Mouse (Mus musculus) layer of hippocampus, adult 9-10 months (tissue): ENCODE measurements around the gene Cdc25a.

ENCODE experiments used
- DNase-seq: peaks from one replicate; pipeline ENCODE4 v3.0.0; 2022; ENCODE audit warnings: low spot score

Gene Cdc25a

DNA sequence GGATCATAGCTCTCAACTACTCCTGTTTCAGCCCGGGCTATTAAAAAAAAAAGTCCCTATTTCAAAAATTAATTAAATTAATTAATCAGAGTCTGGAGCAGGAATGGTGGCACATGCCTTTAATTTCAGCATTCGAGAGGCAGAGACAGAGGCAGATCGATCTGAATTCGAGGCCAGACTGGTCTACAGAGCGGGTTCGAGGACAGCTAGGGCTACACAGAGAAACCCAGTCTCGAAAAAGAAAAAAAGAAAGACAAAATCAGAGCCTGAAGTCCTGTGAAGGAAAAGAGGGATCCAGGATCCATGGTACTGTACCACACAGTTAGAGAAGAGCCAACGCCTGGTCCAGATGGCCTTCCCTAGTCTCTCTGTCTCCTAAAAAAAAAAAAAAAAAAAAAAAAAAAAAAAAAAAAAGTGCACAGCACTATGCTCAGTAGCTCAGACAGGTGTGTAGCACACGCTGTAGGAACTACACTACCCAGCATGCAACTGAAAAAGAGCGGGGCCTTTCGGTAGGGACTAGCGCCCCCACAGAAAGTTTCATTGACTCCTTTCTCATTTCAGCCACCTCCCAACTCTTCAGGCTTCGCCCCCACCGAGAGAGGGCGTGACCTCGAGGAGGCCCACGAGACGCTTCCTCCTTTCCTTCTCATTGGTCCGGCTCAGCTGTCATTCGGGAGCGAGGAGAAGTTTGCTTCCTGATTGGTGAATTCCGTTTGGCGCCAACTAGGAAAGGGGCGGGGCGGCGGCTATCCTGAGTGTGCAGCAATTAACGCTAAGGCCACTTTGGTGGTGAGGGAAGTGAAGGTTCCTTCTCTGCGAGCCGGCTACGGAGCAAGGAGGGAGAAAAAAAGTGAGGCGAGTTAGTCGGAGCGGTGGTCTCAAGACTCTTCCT is at the start of gene Cdc25a:
Gene Cdc25a (plus strand): TSS at position 783 of the 895 bp plus-strand sequence.
- DNase-seq, result peak; percentile 95

DNA sequence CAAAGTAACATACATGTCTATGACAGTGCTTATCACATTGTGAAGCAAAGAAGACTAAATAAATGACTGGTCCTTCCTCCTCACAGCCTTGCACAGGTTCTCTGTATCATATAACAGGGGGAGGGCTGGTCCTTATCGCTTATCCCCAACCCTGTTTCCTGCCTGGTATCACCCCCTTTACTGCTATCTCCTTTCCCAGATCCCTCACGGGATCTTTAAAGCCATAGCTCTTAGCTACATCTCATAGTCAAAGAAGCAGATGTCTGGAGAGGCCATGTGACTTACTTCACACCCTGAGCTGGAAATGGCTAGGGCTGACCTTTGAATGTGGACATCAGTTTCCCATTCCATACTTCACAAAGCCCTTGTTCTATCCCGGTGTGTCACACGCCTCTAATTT is 49.6 kb upstream of the Cdc25a start:
- DNase-seq, result no peak

DNA sequence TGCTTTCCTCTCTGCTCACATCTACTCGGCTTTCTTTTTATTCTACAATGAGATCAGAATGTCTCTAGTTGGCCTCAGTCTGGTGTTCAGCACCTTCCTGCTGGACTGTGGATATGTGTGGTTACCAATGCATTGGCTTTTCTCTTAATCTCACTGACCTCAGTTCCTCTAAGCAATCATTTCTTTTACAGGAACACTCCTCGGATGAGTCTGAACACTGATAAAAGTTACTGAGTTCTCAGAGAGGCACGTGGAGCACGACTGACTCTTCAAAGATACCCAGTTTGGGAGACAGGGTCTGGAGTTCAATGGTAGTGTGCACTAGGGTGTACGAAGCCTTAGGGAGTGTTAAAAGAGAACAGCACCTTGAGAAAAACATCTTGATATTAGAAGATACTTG is 49.2 kb upstream of the Cdc25a start:
- no peak for DNase-seq

DNA sequence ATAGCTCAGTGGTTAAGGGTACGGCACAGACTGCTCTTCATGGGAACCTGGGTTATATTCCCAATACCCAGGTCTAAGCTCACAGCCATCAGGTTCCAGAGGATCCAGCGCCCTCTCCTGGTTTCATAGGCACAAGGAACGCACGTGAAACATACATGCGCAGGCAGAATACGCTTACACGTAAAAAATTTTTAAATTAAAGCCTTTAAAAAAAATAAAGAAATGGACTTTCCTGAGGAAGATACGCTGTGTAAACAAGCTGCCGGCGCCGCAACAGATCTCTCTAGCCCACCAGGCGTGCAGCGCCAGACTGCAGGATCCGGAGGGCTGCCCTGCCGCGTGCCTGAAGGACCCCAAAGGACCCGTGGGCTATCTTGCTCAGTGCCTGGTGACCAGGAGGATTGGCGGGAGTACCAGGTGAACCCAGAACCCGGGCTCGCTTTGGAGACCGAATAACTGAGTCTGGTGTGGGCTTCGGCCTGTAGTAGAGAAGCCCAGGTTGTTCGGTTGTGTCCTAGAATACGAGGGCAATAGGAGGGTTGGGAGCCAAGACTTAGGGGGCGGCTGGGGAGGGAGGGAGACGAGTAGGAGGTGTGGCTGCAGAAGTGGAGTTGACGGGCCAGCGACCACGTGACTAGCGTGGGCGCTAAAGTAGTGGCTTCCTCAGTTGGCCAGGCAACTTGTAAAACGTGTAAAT is 42.8 kb upstream of the Cdc25a start, which contains the start of gene Nme6:
Gene Nme6 (plus strand): TSS at position 359 of the 697 bp plus-strand sequence.
- DNase-seq, result peak; percentile 52

DNA sequence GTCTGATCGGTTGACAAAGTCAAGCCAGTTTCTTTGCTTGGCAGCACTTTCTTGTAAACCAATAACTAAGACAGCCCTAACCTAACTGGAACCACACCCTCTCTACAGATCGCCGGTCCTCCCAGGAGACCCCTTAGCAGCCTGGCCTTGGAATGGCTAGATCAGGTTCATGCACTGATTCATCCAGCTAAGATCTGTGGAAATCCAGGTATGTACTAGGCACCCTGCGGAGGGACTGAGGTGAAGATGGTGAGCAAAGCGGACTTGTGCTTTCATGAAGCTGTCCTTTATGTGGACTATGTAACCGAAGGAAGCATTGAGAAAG is 42.3 kb upstream of the Cdc25a start:
- no peak for DNase-seq

DNA sequence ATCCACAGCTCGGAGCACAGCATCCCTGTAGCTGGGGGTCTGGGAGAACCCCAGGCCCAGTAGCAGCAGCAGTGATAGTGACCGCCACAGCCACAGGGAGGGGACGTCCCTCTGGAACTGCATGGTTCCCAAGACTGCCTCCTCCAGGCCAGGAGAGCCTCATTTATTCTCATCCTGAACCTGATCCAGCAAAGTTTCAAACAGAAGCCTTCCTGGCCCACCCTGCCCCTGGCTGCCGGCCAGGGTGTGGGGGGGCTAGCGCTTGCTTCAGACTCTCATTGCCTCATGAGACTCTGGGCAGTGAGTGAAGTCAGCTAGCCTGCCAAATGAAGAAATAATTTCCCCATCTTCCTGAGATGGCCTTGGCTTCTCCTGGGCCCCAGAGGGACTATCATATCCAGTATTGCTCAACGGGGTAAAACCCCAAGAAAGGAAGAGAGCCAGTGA is 26.0 kb upstream of the Cdc25a start, which contains the start of gene Camp:
Gene Camp (minus strand): TSS at position 306 of the 447 bp plus-strand sequence.
- no peak for DNase-seq

DNA sequence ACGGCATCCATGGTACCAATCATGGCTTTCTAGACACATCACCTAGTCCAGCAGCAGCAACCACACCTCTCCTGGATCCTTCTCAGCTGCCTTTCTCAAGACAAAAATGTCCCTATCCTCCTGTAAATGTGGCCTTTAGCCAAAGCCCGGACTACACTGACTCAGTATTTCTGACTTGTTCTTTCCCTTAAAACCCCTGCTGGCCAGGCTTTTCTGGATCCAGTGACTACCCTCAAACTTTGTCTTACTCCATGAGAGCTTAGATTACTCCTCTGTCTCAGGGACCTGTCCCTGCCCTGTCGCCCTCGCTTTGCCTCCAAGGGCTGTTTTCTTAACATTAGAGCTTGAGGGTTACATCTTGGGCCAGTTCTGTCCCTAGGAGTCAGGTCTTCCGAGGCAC is 25.3 kb upstream of the Cdc25a start:
- no peak for DNase-seq

DNA sequence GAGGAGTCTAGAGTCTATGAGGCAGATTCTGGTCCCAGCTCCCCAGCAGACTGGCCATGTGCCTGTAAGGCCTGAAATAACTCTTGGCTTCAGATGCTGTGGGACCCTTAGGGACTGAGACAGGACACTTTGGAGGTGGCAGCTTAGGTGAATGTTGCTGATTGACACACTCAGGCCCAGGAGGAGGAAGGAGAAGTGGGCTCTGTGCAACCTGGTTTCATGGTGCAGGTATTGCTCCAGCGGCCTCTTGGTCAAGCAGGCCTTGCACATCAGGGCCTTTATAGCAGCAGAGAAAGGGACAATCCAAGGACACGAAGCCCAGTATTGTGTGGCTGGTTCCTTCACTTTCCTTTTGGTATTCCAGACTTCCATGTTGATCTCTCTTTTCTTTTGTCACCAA is 21.0 kb upstream of the Cdc25a start:
- DNase-seq, result no peak

DNA sequence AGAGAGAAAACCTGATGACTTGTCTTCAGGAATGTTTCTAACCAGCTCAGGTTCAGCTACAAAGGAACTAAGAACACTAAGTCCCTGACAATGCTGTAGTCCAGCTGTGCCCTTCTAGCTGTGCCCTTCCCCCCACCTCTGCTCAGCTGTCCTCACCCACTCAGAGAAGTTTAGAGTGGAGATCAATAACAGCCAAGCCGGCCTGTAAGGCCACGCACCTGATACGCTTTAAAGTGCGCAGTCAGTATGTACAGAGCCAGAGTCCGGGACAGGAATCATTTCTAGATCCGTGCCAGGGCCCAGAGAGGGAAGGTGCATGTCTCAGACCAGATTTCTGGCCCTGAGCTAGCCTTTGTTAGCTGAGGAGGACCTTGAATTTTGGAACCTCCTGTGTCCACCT is 19.4 kb upstream of the Cdc25a start:
- DNase-seq, result no peak

DNA sequence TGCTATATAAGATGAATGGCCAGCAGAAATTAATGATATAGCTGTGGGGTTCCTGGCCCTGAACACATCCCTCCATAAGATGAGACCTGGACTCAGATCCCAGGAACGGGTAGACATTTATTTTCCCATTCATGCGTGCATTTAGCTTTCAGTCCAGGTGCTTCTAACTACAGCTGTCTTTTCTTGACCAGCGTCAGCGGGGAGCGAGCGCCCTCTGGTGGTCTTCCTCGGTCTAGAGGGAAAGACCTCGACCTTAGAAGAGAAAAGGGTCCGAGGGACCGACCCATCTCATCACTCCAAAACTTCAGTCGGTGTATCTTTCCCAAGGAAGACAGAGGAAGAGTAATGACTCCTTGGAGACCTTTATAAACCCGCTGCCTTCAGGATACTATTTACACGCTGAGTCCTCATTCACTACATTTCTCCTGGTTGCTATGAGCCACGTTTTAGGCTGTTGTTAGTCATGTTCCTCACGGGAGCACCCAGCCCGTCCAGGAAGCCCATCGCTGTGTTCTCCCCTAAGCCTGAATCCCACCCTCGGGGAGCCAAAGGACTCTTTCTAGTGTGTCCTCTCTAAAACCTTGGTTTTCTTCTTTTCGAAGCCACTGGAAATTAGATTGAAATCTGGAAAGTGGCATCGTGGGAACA is 12.9 kb upstream of the Cdc25a start:
- DNase-seq, result peak; percentile 46

DNA sequence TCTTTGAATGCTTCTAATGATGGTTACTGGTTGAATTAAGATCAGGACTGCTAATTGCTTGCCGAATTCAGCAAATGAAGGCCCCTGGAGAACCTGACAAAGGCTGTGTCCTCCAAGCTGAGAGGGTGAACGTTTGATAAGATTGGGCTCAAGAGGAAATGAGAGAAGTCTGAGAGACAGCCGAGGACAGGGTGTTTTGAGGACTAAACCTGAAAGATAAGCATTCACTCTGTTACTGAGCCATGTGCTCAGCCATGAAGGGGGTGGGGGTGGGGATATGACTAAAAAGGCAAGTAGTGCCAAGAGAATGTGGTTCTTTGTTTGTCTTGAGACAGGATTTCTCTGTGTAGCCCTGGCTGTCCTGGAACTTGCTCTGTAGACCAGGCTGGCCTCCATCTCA is 12.3 kb upstream of the Cdc25a start:
- no peak for DNase-seq

DNA sequence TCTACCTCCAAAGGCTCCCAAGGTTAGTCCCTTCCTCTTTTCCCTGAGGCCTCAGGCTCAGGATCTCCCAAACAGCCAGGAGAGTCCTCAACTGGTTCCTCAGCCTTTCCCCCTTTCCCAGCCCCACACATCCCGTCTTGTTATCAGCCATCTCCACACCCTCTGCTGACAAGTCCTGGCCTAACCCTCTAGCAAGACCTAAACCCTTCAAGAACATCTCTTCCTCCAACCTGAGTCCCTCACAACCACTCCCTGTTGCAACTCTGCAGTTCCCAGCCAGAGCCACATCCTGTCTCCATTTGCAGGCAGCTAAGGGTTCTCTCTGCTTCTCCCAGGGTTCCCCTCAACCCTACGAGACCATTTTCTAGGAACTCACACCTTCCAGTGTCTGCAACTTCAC is 9.2 kb upstream of the Cdc25a start:
- no peak for DNase-seq

DNA sequence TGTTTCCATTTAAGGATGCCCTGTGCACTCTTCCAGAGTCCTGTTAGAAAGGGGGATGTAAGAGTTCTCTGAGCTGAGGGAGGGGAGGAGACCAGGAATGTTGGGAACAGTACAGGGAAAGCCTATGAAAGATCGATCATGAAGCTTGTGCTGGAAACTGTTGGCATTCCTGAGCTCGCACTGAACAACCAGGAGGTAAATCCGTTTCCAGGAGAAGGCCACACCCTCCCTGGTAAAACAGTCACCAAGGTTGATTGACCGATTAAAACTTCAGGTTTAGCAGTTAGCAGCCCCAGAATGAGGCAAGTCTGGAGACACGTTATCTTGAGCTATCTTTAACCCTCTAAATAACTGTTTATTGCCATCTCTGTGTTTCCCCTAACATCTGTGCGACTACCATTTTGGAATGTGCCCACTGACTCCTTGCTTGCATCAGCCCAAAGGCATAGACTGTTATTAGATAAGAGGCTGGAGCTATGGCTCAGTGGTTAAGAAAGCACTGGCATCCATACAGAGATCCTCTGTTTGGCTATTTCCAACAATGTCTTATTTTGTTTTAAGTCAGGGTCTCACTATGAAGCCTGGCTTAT is 4.3 kb upstream of the Cdc25a start:
- DNase-seq, result no peak

DNA sequence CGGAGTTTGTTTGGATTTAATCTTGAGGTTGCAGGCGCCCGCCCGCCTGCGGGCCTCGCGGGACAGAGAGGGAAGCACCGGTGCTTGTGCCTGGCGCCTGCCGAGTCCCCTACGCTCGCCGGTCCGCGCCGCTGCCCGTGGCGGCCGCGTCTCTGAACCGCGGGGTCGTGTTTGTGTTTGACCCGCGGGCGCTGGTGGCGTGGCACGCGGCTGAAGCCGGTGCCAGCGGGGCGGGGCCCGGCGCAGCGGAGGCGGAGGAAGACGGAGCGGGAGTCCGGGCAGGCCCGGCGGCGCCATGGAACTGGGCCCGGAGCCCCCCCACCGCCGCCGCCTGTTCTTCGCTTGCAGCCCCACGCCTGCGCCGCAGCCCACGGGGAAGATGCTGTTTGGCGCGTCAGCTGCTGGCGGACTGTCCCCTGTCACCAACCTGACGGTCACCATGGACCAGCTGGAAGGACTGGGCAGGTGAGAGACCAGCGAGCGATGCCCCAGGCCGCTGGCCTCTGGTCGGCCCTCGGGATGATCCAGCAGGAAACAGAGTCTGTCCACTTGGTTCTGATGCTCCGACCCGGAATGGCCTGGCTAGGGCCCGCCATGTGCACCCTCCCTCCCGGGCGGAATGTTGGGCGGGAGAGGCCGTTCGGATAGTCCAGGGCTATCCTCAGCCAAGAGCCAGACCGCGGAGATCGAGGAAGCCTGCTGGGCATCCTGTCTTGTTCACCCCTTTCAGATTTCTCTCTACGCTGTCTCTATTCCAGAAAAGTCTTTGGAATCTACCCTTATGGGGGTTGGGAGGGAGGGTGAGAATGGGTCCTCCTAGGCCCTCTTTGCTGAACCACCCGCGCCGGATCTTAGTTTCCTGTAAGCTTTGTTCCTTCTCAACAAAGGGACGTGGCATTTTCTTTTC is 569 bp downstream of the Cdc25a start:
- DNase-seq, result no peak

DNA sequence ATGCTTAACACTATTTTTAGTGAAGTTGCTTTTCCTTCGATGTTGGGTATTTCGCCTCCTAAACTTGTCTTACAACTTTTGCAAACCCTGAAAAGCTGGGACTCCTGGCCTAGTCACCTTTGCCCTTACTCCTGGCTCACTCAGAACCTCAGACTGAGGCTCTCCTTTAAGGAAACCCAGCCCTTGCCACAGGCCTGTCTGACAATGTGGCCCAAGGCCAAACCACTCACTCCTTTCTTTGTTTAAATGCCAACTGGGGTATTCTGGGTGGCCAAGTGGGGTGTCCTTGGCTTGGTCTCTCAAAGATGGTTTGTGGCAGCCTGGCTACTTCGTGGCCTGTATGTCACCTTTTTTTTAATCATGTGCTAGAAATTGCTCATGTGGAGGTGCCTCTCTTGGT is 1.4 kb downstream of the Cdc25a start:
- no peak for DNase-seq

DNA sequence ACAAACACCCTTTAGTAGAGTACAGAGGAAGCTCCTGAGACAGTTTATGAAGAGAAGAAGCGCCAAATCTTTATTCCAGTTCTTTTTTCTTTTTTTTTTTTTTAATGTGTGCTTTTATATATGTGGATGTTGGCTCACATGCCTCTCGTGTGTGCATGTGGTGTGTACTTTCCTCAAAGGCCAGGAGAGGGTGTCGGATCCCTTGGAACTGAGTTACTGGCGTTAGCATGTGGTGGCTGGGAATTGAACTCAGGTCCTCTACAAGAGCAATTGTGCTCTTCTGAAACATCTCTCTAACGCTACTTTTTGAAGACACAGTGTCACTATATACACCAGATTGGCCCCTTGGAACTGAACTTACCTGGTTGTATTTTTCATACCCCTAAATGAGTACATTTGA is 2.3 kb downstream of the Cdc25a start:
- DNase-seq, result no peak

DNA sequence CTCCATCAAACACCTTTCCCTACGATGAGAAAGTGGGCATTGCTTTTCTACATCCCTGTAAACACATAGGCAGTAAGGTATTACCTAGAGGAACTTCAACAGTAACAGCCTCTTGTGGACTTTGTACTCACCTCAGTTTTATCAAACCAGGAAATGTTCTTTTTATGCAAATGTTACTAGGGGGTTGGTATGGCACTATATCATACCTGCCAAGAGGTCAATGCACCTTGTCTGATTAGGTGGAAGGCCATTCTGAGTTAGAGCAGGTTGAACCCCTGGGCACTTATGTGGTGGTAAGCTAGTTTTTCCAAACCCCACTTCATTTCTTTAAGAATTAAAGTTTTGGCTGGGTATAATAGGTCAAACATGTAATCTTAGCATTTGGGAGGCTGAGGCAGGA is 3.9 kb downstream of the Cdc25a start:
- DNase-seq, result no peak

DNA sequence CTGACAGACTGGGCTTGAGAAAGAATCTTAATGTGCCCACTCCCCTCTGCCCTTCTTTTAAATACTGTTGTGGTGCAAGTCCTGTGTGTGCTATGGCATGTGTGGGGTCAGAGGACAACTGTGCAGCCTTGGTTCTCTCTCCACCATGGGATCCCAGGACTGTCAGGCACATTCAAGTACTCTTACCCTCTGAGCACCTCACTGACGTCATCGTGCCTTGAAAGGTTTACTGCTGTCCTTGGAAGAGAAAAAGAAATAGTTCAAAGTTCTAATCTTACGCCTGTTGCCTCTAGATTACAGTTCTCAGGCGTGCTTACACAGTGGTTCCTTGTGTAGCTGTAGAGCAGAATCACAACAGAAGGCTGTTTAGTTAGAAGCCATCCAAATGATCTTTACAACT is 10.9 kb downstream of the Cdc25a start:
- no peak for DNase-seq

DNA sequence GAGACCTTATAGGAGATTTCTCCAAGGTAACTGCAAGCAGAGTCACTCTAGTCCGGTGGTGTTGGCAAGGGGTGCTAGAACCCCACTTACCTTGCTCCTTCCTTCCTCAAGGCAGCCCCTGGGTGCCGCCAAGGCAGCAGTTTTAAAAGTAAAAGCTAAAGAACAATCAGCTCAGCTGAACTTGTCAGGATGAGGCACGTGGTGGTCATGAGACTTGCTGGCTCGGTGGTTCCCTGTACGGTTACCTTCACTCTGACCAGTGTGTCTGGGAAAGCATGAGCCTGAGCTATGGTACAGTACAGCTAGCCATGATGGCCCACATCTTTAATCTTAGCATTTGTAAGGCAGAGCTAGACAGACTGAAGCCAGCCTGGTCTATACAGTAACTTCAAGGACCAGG is 11.9 kb downstream of the Cdc25a start:
- DNase-seq, result no peak

DNA sequence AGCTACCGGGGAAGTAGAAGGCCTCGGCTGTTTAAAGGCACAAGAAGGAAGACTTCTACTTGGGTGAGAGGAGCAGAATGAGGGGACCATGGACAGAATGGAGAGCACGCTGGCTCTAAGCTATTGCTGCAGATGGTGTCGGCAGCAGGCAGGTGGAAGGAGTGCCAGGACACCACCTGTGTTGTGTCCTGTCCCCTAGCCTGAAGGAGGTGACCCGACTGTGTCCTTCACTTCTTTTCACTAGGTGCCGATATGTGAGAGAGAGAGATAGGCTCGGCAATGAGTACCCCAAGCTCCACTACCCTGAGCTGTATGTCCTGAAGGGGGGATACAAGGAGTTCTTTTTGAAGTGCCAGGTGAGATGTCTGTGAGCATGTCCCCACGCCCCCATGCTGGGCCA is 16.1 kb downstream of the Cdc25a start:
- DNase-seq, result no peak

DNA sequence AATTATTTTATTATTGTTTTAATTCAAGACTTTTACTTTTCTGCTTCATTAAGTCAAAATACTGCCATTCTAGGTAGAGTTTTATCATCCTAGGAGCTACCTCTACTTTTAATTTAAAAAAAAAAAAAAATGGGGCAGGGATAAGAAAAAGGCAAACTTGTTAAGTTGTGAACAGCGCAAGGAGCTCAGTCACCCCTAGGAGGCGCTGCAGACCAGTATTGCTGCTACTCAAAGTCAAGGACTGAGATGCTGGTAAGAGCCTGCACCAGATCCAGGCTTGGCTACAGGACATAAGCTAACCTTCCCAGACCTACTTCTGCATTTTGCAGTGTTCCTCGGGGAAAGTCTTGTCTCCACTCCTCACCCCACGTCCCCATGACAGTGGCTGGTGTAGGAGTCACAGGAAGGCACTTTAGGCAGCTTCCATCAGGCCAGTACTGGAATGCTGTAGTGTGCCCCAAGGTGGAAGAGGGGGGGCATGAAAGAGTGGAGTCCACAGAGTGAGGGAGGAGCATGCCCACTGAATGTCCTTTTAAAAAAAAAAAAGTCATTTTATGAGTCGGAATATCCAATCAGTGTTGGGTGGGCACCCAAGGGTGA is 17.4 kb downstream of the Cdc25a start:
- peak; percentile 42 for DNase-seq
